Mouse (Mus musculus) large intestine, adult 2 months (tissue): Measurements from ENCODE around the gene Gm4216. TPM values are rescaled to one million over a fixed set of nuclear protein-coding genes. Genes with fewer than 3 reads are reported as not detected.
"Not testable (repeated sequence)": the region's sequence is repeated elsewhere in the genome, so short reads cannot be mapped to it uniquely, and the experiment has no call there.

ENCODE experiments used
- DNase-seq: peaks from one replicate; pipeline ENCODE4 v3.0.0-alpha.2; 2012; ENCODE audit warnings: low read depth, low spot score
- whole genome bisulfite sequencing: fragments of 180-500 bp; shearing (Covaris S2); methylation state at CpG from one replicate; pipeline ENCODE4 v1.1.7; 2018; 5-methylcytosine and 5-hydroxymethylcytosine counted together
- polyA plus RNA-seq: library from polyadenylated mRNA; depleted of rRNA; stranded (reverse); fragments of >200 nt; gene quantifications from 2 replicates; pipeline ENCODE4 v1.2.3, GENCODE M21; 2012; rRNA removed

Gm4216 gene
- not detected in 2 replicates for polyA plus RNA-seq

GRCm38 (mm10) chr7:23019823-23020222, at the start of gene Gm4216:
TSS of gene Gm4216 (minus strand) at chr7:23019923.
- not testable (repeated sequence) for DNase-seq
- no CpG with 5 or more reads among the region's 3 CpGs for WGBS

GRCm38 (mm10) chr7:23067356-23067755, 47.6 kb upstream of the Gm4216 start, which contains the start of gene Gm8720:
TSS of gene Gm8720 (minus strand) at chr7:23067456.
- WGBS: no CpG with 5 or more reads among the region's 1 CpGs
- not testable (repeated sequence) for DNase-seq

DNA sequence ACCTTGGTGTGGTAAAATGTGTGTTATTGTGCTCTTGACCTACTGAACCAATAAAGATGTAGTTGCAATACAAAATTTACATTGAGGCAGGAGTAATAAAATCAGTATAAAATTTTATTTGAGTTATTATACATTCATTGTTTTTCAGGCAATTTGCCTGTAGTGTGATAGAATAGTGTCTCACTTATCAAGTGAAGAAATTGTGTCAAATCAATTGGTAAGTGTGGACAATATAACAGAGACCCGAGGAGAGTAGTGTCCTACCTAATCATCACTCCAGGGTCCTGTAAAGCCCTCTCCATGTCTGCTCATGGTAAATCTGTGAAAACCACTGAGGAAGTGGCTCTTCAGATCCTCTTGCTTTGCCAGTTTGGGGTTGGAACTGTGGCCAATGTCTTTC, 35.5 kb upstream of the Gm4216 start, which contains the start of gene Vmn1r163:
Vmn1r163 (plus strand) TSS at position 301 of the 400 bp plus-strand sequence.
- not testable (repeated sequence) for DNase-seq
- WGBS: no CpG with 5 or more reads among the region's 1 CpGs

GRCm38 (mm10) chr7:22984573-22984972, 35.1 kb downstream of the Gm4216 start, which contains the start of gene Gm4214:
TSS of gene Gm4214 (minus strand) at chr7:22984673.
- WGBS: no CpG with 5 or more reads among the region's 5 CpGs

More at GRCm38 (mm10) chr7:22984573-22984972, 35.1 kb downstream of the Gm4216 start, which contains the start of gene Gm4214:
- DNase-seq: not testable (repeated sequence)

Other genes starting within 250 kb of the Gm4216 start
- not detected in 2 replicates for gene Vmn1r158, start 229.1 kb downstream of the Gm4216 start, polyA plus RNA-seq
- gene Vmn1r159, start 176.3 kb downstream of the Gm4216 start, polyA plus RNA-seq: not detected in 2 replicates
- gene Vmn1r160, start 148.7 kb downstream of the Gm4216 start, polyA plus RNA-seq: not detected in 2 replicates
- not detected in 2 replicates for gene Gm4214, start 35.2 kb downstream of the Gm4216 start, polyA plus RNA-seq
- not detected in 2 replicates for gene Vmn1r163, start 35.6 kb upstream of the Gm4216 start, polyA plus RNA-seq
- gene Gm8720, start 47.5 kb upstream of the Gm4216 start, polyA plus RNA-seq: not detected in 2 replicates
- not detected in 2 replicates for gene Gm10662, start 124.6 kb upstream of the Gm4216 start, polyA plus RNA-seq
- gene Vmn1r165, start 197.4 kb upstream of the Gm4216 start, polyA plus RNA-seq: not detected in 2 replicates
- not detected in 2 replicates for gene Vmn1r166, start 231.8 kb upstream of the Gm4216 start, polyA plus RNA-seq